Mouse (Mus musculus) cerebellum, adult 8-10 months (tissue): Measurements from ENCODE around the gene Dtnbp1.

Experiments
- DNase-seq: peaks from one replicate; pipeline ENCODE4 v3.0.0; 2022

Gene Dtnbp1

DNA sequence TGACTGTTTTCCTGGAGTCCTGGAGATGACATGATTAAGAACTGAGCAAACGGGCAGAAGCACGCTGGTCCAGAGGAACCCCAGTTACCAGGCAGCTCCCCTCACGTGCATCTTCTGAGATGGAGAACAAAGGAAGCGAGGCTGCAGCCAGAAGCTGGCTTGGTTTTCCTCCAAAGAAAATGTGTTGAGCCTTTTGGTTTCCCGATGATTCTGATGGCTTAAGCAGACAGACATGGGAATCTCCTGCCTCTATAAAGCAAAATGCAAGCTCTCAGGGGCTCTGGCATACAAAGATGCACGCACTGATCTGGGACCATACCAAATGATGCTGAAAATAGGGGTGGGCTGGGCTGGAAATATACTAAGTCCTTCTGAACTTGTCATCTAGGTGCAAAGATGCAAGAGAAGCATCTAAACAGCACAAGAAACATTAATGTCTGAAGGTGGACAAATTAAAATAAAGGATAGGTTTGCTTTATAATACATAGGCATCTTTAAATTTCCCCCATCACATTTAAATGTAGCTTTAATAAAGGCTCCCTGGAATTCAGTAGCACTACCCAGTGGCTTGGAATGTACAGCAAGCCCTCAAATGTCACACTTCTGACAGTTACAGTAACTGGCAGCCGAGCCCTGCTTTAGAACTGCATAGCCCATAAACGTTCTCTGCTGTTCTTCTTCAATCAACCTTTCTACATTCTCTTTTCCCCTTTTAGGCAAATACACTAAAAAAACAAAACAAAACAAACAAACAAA, 54.9 kb downstream of the Dtnbp1 start:
- peak; percentile 39 for DNase-seq

GRCm38 (mm10) chr13:44943618-44944017, 58.3 kb downstream of the Dtnbp1 start:
- no peak for DNase-seq

- DNase-seq = no peak
These were observed 62.5 kb downstream of the Dtnbp1 start for GRCm38 (mm10) chr13:44939326-44940035.

- no peak for DNase-seq
These were observed 64.3 kb downstream of the Dtnbp1 start for GRCm38 (mm10) chr13:44937681-44938080.

GRCm38 (mm10) chr13:44933575-44933974, 68.4 kb downstream of the Dtnbp1 start:
- no peak for DNase-seq

- no peak for DNase-seq
These were observed 69.4 kb downstream of the Dtnbp1 start for GRCm38 (mm10) chr13:44932307-44933264.

- no peak for DNase-seq
These were observed 75.6 kb downstream of the Dtnbp1 start for GRCm38 (mm10) chr13:44926311-44926710.

- DNase-seq = no peak
These were observed 76.8 kb downstream of the Dtnbp1 start for GRCm38 (mm10) chr13:44925173-44925572.

DNA sequence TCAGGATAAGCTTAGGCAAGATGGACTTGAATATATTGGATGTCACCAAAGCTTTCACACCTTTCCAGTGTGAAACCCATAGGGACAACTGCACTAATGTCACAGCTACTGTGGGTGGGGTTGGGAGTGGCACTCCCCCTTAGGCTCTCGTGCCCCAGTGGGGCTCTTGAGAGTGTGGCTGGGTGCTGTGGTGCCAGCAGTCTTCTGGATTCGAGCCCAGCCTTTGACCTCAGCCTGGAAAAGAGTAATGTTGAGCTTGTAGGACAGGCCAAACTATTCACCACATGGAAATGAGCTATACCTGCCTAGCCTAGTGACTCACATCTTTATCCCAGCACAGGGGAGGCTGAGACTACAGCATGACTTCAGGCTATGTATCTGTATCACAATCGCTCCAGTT, 77.9 kb downstream of the Dtnbp1 start:
- no peak for DNase-seq

- DNase-seq = no peak
These were observed 80.2 kb downstream of the Dtnbp1 start for GRCm38 (mm10) chr13:44921721-44922120.

GRCm38 (mm10) chr13:44921095-44921494, 80.9 kb downstream of the Dtnbp1 start:
- no peak for DNase-seq

GRCm38 (mm10) chr13:44918269-44918668, 83.7 kb downstream of the Dtnbp1 start:
- DNase-seq = no peak

DNA sequence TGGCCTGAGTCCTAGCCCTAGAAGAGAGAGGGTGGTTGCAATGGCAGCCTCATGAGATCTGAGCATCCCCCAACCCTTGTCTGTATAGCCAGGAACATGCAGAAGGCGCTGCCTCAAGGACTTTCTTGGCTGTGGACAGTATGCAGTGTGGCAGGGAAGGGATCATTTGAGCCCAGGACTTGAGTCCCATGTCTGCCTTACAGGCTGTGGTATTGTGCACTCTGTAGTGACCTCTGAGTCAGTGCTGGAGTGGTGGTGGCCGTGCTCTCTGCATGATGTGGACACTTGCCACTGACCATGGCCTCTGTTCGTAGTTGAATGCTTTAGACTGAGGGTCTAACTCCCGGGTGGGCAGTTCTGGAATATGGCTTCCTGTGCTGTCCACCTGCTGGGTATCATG, 84.7 kb downstream of the Dtnbp1 start:
- no peak for DNase-seq

- DNase-seq = no peak
These were observed 86.0 kb downstream of the Dtnbp1 start for GRCm38 (mm10) chr13:44915945-44916344.

DNA sequence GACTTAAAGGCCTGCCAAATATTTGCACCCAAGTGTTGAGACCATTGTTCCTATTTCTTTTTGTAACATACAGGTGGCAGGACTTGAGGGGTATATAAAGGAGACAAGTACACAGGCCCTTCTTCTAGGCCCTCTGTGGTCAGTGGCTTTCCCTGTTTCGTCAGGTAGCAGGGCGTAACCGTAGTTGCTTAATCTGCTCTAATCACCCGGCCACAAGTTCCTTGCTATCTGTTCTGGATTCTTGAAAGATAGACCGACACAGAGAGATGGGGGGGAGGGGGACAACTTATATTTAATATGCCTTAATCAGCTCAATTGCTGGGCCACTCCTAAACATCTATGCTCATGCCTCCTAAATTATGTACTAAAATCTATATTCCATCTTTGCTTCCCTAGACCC, 86.6 kb downstream of the Dtnbp1 start:
- no peak for DNase-seq

DNA sequence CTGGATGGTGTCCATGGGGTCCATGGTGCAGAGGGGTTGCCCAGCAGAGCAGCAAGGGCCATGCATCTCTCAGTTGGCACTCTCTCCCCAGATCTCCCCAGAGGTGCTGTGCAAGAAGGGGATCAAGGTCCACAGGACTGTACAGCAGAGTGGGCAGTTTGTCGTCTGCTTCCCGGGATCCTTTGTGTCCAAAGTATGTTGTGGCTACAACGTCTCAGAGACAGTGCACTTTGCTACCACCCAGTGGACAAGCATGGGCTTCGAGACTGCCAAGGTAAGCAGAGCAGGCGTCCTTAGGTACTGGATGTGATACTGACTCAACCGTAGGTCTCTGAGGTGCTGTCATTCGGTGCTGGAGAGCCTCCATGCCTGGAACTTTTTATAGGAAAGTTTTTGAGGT, 88.4 kb downstream of the Dtnbp1 start:
- DNase-seq = no peak

DNA sequence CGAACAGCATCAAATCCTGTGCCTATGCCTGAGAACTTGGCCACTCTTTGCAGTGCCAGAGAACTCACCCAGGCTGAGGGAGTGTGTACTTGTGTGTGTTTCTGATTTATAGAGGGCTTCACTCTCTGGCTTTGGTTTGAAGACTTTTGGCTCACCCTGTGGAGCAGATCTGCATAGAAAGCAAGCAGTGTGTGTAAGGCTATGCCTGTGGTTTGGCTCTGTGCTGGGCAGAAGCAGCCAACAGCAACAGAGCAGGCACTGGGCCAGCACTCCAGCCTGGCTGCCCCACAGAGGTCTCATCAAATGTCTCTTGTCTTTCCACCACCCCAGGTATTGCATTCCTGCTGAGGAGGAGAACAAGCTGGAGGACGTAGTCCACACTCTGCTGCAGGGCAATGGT, 89.1 kb downstream of the Dtnbp1 start:
- DNase-seq = peak; percentile 58

DNA sequence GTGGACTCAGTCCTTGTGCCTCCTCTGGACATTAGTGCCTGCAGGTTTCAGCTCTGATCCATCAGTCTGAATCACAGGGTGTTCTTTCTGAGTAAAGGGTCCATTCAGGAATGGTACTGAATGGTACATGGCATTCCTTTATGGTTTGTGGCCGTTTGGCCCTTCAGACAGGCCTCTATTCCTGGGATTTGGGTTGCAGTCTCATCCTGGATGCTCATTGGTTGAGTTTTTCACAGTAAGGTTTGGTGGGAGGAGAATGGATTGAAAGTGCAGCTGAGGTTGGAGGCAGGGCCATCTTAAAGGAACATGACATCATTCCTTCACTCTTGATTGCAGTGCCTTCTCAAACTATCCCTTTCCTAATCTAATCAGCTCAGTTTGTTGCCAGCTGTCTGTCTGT, 93.2 kb downstream of the Dtnbp1 start:
- DNase-seq = no peak

GRCm38 (mm10) chr13:44907702-44908101, 94.2 kb downstream of the Dtnbp1 start:
- DNase-seq = peak; percentile 83

GRCm38 (mm10) chr13:44906141-44906540, 95.8 kb downstream of the Dtnbp1 start:
- peak; percentile 75 for DNase-seq

- no peak for DNase-seq
These were observed 97.7 kb downstream of the Dtnbp1 start for GRCm38 (mm10) chr13:44904271-44904670.

DNA sequence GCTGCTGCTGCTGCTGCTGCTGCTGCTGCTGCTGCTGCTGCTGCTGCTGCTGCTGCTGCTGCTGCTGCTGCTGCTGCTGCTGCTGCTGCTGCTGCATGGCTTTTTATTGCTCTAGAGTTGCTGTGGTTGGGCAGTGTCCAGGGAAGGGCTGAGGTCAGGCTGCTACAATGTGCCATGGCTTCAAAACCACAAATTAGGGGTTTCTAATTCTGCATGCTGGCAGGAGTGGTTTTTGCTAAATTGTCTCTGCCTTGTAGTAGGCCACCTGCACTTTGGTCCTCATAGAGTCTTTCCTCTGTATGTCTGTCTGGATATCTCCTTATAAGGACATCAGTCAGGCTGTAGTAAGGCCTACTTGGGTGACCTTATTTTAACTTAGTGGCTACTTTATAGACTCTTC, 98.5 kb downstream of the Dtnbp1 start:
- DNase-seq = no peak

GRCm38 (mm10) chr13:44902299-44902698, 99.6 kb downstream of the Dtnbp1 start:
- no peak for DNase-seq
